In the genomic region with DNA sequence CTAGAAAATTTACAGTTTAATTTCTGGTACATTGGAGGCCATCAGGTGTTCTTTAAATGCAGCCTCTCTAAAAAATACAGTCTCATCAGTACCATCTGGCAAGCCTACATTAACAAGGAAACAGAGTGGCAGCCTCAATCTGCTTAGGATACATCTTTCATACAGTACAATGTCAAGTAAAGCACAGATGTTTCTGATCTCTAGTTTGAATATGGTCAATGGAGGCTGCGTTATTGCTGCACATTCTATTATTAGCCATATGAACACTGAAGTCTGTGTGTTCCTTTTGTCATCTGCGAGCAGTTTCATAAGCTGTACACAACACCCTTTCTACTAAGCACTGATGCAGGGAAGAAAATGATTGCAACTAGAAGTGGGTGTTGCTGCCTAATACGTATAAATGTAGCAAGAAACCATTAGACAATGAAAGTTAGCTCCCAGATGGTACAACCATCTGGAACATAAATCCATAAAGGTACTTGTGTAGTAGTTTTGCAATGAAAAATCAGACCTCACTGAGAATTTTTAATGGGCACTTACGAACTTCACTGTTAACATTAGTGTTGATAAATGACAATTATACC, we compare ENCODE assay signal across 22 mouse cellular contexts.
DNase-seq lines count a peak whose midpoint lies in the region; ATAC-seq and TF ChIP-seq lines count a peak whose summit lies in the region.
"Had no signal": no experiment of that assay in that cellular context is flagged by ENCODE, and none has a peak within 500 bp of the region (broad histone marks: within the 10 kb centered on the region; RNA-seq: fewer than 3 reads in every experiment).

No protein-coding gene starts in this region.

- H3K36me3 ChIP-seq in forebrain, embryonic 16.5 days (ENCODE audit: control insufficient read depth, insufficient read depth), result no peaks in the 10 kb centered on the region
- no peaks in the 10 kb centered on the region for H3K36me3 ChIP-seq in forebrain, embryonic 12.5 days (replicated peaks)
- H3K36me3 ChIP-seq: heart, embryonic 15.5 days; kidney, embryonic 15.5 days; lung, embryonic 15.5 days had no signal

- no peak overlapping the region for H3K4me2 ChIP-seq in forebrain, embryonic 16.5 days (ENCODE audit: low read length)
- no peak overlapping the region for H3K4me2 ChIP-seq in forebrain, embryonic 12.5 days
- H3K4me2 ChIP-seq: heart, embryonic 15.5 days; kidney, embryonic 15.5 days; lung, embryonic 15.5 days; midbrain, embryonic 11.5 days had no signal

- intact Hi-C loops in left cerebral cortex, postnatal 25 days (cut with DNase I), result no loop called here
- intact Hi-C loops in left cerebral cortex, adult 2 months (cut with DNase I), result loop anchor here (2.0 to 10.0 kb wide), 2 partner anchors 149 to 209 kb away; a partner anchor contains a TSS

- no peak overlapping the region for H3K9ac ChIP-seq in forebrain, embryonic 16.5 days (replicated peaks; ENCODE audit: low read depth, low read length)
- H3K9ac ChIP-seq in forebrain, embryonic 12.5 days, result no peak overlapping the region
- H3K9ac ChIP-seq: heart, embryonic 15.5 days; kidney, embryonic 15.5 days; liver, embryonic 14.5 days; lung, embryonic 15.5 days had no signal

- peak; percentile 66; the same call in 1 of the 2 replicates for ATAC-seq in forebrain, embryonic 16.5 days
- no peak for ATAC-seq in forebrain, embryonic 12.5 days (ENCODE audit: low FRiP score)
- no peak for ATAC-seq in inflammation-experienced regulatory T-cells, adult 6 months
- ATAC-seq: intestine, embryonic 16.5 days had no signal

- no peaks in the 10 kb centered on the region for H3K9me3 ChIP-seq in forebrain, embryonic 16.5 days (ENCODE audit: control insufficient read depth, low read length)
- no peaks in the 10 kb centered on the region for H3K9me3 ChIP-seq in forebrain, embryonic 12.5 days
- H3K9me3 ChIP-seq: heart, embryonic 15.5 days; kidney, embryonic 15.5 days; lung, embryonic 15.5 days had no signal

- peak; percentile 30 to 39 for DNase-seq in left cerebral cortex, postnatal 25 days (ENCODE audit: low spot score in 2 of 2)
- no peak for DNase-seq in left cerebral cortex, adult 2 months (ENCODE audit: extremely low spot score in 1 of 2, low spot score in 2 of 2)
- DNase-seq in brain, adult 2 months (ENCODE audit: low read depth, low spot score), result peak; percentile 70
- peak; percentile 9 to 32 for DNase-seq in layer of hippocampus, adult 8-10 months (ENCODE audit: low spot score in 2 of 2)
- no peak for DNase-seq in adrenal gland, postnatal 14 days
- DNase-seq: cerebellum, adult 8-10 months; gastrocnemius, postnatal 25 days; heart, adult 2 months; kidney, postnatal 4 days; retina, postnatal 1 day; thymus, postnatal 36 days had no signal

- H3K4me3 ChIP-seq in forebrain, embryonic 16.5 days (replicated peaks; ENCODE audit: low read length), result no peak overlapping the region
- H3K4me3 ChIP-seq in forebrain, embryonic 12.5 days (replicated peaks), result no peak overlapping the region
- H3K4me3 ChIP-seq in left cerebral cortex, adult 2 months, result no peak overlapping the region
- H3K4me3 ChIP-seq: erythroblast, embryonic 14.5 days; heart, adult 2 months; heart, embryonic 15.5 days; kidney, embryonic 15.5 days; lung, embryonic 15.5 days had no signal

- no peak overlapping the region for H3K27ac ChIP-seq in forebrain, embryonic 16.5 days (ENCODE audit: low read length)
- H3K27ac ChIP-seq in forebrain, embryonic 12.5 days, result no peak overlapping the region
- H3K27ac ChIP-seq in left cerebral cortex, adult 2 months, result no peak overlapping the region; the same call in 1 of the 2 replicates
- H3K27ac ChIP-seq: heart, adult 2 months; heart, embryonic 15.5 days; kidney, embryonic 15.5 days; liver, embryonic 14.5 days; lung, embryonic 15.5 days; macrophage had no signal

- no peaks in the 10 kb centered on the region; the same call in 1 of the 2 replicates for H3K4me1 ChIP-seq in forebrain, embryonic 16.5 days (replicated peaks; ENCODE audit: control insufficient read depth, insufficient read depth, low read length)
- H3K4me1 ChIP-seq in forebrain, embryonic 12.5 days, result peaks cover 4% of the 10 kb centered on the region; the same call in 1 of the 2 replicates
- H3K4me1 ChIP-seq: heart, embryonic 15.5 days; kidney, embryonic 15.5 days; lung, embryonic 15.5 days had no signal

- TF ChIP-seq CTCF in left cerebral cortex, adult 2 months (IDR thresholded peaks at IDR 0.05), result no peak

- H3K27me3 ChIP-seq in forebrain, embryonic 16.5 days (replicated peaks; ENCODE audit: control insufficient read depth, insufficient read depth, low read length), result no peaks in the 10 kb centered on the region
- H3K27me3 ChIP-seq in forebrain, embryonic 12.5 days, result no peaks in the 10 kb centered on the region
- H3K27me3 ChIP-seq: heart, embryonic 15.5 days; kidney, embryonic 15.5 days; lung, embryonic 15.5 days had no signal

- WGBS in forebrain, embryonic 16.5 days, result 51% methylated on average over 4 of the region's 4 CpGs
- WGBS in forebrain, embryonic 12.5 days, result 76% methylated on average over 4 of the region's 4 CpGs

Comparison
In these comparisons a context has a peak if more than half of its experiments do, and no peak if none do; other contexts are left out.
1. DNase-seq: peak in left cerebral cortex, postnatal 25 days (2 of 2), brain, adult 2 months (single experiment) and layer of hippocampus, adult 8-10 months (2 of 2); none in left cerebral cortex, adult 2 months (0 of 2) and adrenal gland, postnatal 14 days (single experiment).